Mouse (Mus musculus) cerebellum, adult 18-20 months (tissue): Measurements from ENCODE around the gene Rtel1.

Source experiments
- DNase-seq, 2 experiments: peaks; one replicate each; pipeline ENCODE4 v3.0.0; 2021

The Rtel1 gene

DNA sequence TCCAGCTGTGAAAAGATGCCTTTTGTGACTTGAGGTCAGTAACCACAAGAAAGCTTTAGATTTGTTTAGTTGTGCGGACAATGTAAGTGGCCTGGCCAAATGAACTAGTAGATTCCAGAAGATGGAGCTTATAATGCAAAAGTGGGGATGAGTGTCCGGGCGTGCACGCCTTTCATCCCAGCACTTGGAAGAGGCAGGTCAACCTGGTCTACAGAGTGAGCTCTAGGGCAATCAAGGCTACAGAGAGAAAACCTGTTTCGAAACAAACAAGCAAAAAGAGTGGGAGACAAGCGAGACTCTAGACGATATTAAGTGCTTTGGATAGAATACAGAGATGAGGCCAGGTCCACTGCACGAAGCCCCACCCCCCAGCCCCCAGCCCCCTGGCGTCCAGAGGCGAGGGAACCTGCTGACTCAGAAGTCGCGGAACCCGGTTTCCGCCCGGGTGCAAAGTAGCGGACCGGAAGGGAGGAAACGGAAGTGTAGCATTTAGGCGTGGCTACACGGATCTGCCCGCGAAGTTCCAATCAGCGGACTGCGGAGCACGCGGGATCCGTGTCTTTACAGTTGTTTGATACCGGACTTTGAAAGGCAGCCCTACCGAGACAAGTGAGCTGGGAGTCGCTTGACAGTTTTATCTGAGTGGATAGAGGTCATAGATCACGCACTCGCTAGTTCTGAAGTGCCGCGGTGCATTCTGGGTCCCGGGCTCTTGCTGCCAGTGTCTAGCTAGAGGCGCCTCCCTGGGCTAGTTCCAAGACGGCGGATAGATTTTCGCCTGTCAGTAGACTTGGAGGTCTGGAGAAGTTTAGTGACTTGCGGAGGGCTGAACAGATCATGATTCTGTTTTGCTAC is at the start of gene Rtel1:
Gene Rtel1, plus strand, starts transcription at position 492 of the 855 bp plus-strand sequence.
- peak; percentile 83 to 84 for DNase-seq

DNA sequence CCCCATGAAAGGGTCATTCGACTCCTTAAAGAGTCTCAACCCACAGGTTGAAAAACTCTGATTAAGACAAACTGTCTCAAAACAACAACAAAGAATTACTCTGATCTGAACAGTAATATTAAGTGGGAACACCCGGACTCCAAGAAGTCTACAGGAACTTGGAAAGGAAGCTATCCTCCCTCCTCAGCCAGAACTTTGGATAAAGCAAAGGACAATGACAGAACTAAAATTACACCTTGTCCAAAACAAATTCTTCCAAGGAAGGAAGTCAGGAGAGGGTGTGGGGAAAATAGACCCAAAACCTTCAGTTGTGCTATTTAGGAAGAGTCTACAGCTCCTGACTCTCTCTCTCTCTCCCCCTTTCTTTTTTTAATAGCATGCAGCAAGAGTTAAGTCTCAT is 47.4 kb upstream of the Rtel1 start:
- DNase-seq, result no peak

- DNase-seq, result no peak
These were observed 45.7 kb upstream of the Rtel1 start for GRCm38 (mm10) chr2:181273829-181274228.

DNA sequence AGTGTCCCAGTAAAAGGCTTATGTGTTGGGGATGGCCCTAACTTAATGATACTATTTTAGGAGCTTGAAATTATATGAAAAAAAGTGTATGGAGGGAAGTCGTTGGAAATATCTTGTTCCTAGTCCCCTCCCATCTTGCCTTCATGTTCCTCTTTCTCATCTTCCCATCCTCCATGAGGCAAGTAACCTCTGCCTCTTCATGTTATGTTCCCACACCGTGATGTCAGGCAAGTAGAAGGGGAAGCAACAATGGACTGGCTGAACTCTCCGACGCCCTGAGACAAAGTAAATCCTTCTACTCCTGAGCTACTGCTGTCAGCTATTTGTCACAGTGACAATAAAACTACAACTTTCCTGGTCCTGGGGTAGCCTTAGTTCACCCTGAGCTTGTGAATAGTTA is 44.9 kb upstream of the Rtel1 start:
- DNase-seq, result no peak

GRCm38 (mm10) chr2:181276766-181277165 is 42.8 kb upstream of the Rtel1 start:
- no peak for DNase-seq

GRCm38 (mm10) chr2:181277866-181278265 is 41.7 kb upstream of the Rtel1 start:
- no peak for DNase-seq

- DNase-seq, result no peak
These were observed 39.6 kb upstream of the Rtel1 start for GRCm38 (mm10) chr2:181279968-181280367.

GRCm38 (mm10) chr2:181286629-181287337 is 32.8 kb upstream of the Rtel1 start:
- no peak for DNase-seq

DNA sequence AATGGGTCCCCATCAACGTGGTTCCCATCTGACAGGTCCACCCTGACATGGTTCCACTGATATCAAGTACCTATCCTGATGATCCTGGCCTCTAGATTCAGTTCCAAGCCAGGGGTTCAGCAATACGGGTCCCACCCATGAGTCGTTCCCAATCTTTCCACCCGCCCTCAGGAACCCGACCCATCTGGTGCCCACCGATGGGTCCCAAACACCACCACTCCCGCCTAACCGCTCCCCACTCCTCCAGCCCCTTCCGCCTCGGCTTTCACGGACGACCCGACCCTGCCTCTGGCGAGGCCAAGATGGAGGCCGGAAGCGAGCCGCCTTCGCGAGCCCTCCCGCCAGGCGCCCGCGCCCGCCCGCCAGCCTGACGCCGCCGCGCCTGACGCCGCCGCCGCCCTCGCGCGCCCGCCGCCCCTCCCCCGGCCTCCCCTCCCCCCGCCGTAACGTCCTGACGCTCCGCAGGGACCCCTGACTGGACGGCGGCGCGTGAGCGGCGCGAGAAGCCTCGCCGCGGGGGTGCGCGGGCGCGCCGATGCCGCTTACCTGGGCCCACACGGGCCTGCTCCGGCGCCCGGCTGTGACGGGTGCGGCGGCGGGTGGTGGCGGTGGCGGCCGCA is 32.1 kb upstream of the Rtel1 start:
- peak; percentile 77 to 88 for DNase-seq

- DNase-seq, result peak; percentile 95
These were observed 31.6 kb upstream of the Rtel1 start, which contains the start of gene Gmeb2 for GRCm38 (mm10) chr2:181287958-181288350. TSS of gene Gmeb2 (minus strand) at chr2:181288035.

DNA sequence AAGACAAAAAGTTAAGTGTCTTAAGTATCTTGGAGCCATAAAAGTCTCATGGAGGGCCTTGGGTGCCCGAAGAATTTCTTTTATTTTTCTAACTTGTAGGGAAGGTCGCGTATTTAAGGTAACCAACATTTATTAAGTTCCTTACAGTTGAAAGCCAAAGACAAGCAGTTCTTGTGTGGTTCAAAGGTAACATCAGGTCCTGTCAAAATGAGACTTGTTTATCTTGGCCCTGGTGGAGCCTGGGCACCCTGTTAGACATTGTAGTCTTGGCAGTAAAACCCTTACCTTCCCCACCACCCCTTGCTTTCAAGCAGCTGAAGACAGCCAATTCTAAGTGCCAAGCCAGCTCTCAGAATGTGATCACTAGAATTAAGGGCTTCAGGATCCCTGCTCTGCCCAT is 30.8 kb upstream of the Rtel1 start:
- DNase-seq, result no peak

GRCm38 (mm10) chr2:181290937-181291336 is 28.6 kb upstream of the Rtel1 start:
- DNase-seq, result no peak

GRCm38 (mm10) chr2:181302041-181302440 is 17.5 kb upstream of the Rtel1 start:
- DNase-seq, result no peak

DNA sequence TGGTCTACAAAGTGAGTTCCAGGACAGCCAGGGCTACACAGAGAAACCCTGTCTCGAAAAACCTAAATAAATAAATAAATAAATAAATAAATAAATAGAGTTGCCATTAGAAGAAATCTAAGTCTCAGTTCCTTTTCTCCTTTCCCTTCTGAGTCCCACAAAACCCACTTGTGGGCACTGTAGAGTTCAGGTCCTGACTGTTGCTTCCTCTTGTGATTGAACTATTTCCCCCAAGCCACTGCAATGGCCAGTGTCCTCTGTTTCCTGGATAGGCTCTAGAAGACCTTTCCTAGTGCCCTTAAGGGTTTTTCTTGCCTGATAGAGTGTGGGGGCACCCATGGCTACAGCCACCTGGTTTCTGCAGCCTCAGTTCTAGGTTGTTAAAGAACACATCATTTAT is 14.6 kb upstream of the Rtel1 start:
- no peak for DNase-seq

DNA sequence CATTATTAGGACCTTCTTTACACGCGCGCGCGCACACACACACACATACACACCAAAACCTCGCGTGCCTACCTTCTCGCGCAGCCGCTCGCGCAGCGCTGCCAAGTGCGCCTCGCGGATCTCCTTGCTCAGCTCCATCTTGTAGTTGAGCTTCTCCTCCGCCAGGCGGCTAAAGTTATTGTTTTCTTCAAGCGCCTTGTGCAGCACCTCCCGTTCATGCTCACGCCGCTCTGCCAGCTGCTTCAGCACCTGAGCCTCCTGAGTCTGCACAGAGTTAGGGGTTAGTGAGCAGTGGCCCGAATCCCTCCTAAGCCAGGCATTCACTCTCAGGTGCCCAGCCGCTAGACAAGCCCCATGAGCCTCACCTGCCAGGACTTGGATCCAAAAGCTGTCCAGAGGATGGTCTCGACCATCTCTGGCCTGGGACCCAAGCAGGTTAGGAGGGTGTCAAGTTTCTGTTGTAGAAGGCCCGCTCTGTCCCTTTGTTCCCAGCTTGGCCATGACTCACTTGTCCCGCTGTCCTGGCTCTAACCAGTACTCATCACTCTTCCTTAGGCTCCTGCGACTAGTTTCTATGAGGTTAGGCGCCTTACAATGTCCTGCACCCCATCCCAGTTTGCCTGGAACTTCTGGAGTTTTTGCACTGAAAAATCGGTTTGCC is 12.3 kb upstream of the Rtel1 start:
- DNase-seq, result peak; percentile 66 to 72

- peak in 1 of 2 experiments; percentile 27 for DNase-seq
These were observed 7.1 kb upstream of the Rtel1 start for GRCm38 (mm10) chr2:181312435-181312834.

DNA sequence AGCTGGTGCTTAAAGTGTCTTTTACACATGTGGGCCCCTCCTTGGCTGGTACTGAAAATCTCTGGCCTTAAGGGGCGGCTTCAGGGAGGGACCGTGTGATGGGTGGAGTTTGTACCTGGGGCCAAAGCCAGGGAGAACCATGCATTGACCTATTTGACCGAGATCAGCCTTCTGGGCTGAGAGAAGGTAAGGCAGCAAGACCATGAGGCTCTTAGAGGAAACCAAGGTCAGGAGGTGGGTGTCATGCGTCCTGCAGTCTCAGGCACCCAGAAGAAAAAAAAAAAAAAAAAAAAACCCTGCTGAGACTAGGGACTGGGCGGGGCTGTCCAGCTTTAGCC is 6.6 kb upstream of the Rtel1 start:
- DNase-seq, result peak in 1 of 2 experiments; percentile 28

DNA sequence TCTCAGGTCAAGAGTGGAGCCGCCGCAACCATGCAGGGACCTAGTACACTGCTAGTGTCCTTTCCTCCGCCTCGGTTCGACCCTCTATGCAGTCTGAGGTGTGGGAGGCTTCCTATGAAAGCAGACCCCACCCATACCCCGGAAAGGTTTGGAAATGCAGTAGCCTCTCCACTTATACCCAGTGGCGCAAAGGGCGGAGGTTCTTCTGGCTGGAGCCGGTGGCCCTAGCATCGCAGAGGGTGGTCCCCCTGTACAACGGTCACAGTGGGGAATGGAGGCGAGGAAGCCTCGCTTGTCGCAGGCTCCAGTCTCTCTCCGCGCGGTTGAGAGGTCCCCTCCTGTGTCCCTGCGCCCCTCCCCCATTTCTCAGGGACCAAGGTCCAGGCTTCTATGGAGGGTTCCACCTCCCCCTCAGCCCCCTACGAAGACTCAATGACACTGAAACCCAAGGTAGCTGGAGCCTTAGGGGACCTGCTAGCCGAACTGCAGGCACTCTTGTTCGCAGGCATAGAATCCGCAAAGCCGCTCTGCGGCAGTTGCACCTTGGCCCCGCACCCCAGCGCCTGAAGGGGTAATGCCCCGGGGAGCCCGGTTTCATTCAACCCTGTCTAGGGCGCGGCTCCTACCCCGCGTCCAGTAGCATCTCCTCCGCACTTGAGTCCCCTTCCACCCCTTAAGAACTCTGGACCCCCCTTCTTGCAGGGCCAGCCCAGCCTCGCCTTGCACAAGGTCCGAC is 6.0 kb upstream of the Rtel1 start:
- peak; percentile 48 to 64 for DNase-seq

- DNase-seq, result peak; percentile 86 to 90
These were observed 5.3 kb upstream of the Rtel1 start, which contains the start of gene Stmn3 for GRCm38 (mm10) chr2:181314080-181314810. TSS of gene Stmn3 (minus strand) at chr2:181314500.

- no peak for DNase-seq
These were observed 562 bp downstream of the Rtel1 start for GRCm38 (mm10) chr2:181320103-181320499.

GRCm38 (mm10) chr2:181322136-181322535 is 2.6 kb downstream of the Rtel1 start:
- no peak for DNase-seq

DNA sequence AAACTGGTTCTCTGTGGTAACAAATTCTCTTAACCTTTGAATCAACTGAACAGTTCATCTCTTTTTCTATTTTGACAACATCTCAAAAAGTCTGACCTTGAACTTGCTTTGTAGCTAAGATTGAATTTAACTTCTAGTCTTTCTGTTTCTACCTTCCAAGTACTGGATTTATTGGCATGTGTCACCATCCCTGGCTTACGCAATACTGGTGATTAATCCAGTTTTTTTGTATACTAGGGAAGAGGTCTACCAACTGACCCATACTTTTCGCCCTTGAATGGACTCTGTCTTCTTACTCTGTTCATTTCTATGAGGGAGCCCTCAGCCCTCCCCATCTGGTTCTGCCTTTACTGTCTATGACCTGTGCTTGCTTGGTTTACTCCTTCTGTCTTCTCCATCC is 6.6 kb downstream of the Rtel1 start:
- no peak for DNase-seq
